Mouse (Mus musculus) bone marrow macrophage, adult 2 months (primary cell): ENCODE data around the gene Rabep1. TPM values are rescaled to one million over a fixed set of nuclear protein-coding genes. Genes with fewer than 3 reads are reported as not detected.

ENCODE experiments used
- H3K27ac ChIP-seq: 2 replicates; pipeline ENCODE4 v1.5.1; 2012; ENCODE audit warnings: low read depth, low read length; ENCODE audit not compliant: insufficient read depth
- H3K4me1 ChIP-seq: 2 replicates; pipeline ENCODE4 v1.6.1; 2012; ENCODE audit warnings: low read length; ENCODE audit not compliant: control insufficient read depth, insufficient read depth
- H3K4me3 ChIP-seq: 2 replicates; pipeline ENCODE4 v1.5.1; 2012; ENCODE audit warnings: mild to moderate bottlenecking, low read length, moderate library complexity; ENCODE audit not compliant: insufficient read depth
- CTCF ChIP-seq: IDR thresholded peaks from 2 replicates; pipeline ENCODE4 v1.5.1; 2012; ENCODE audit warnings: low read depth, mild to moderate bottlenecking, low read length, moderate library complexity
- POLR2A ChIP-seq: IDR thresholded peaks from 2 replicates; pipeline ENCODE4 v1.6.1; 2012; ENCODE audit warnings: mild to moderate bottlenecking, low read depth, low read length, borderline replicate concordance
- polyA plus RNA-seq: library from polyadenylated mRNA; stranded (reverse); fragments of >200 nt; gene quantifications from 2 replicates; pipeline ENCODE4 v1.2.4, GENCODE M21; 2012; ENCODE audit not compliant: missing spikeins, insufficient read depth, insufficient read length

The Rabep1 gene
- polyA plus RNA-seq, 1 experiment: 51.8 TPM

- Histone ChIP-seq H3K27ac (no peak overlapping the region), H3K4me3 (no peak overlapping the region), H3K4me1 (peaks cover 16% of the 10 kb centered on the region)
- TF ChIP-seq CTCF (no peak), POLR2A (no peak)
Observed at GRCm38 (mm10) chr11:70826207-70826606, 18.4 kb upstream of the Rabep1 start.

- Histone ChIP-seq H3K4me3 (no peak overlapping the region), H3K4me1 (peaks cover 6% of the 10 kb centered on the region), H3K27ac (no peak overlapping the region)
- TF ChIP-seq CTCF (no peak), POLR2A (no peak)
Observed at GRCm38 (mm10) chr11:70828975-70829615, 15.5 kb upstream of the Rabep1 start.

GRCm38 (mm10) chr11:70831201-70831600 is 13.4 kb upstream of the Rabep1 start:
- peaks cover 6% of the 10 kb centered on the region for H3K4me1 ChIP-seq
- TF ChIP-seq CTCF (no peak), POLR2A (no peak)
- H3K4me3 ChIP-seq: no peak overlapping the region

GRCm38 (mm10) chr11:70833408-70833807 is 11.2 kb upstream of the Rabep1 start:
- H3K4me3 ChIP-seq: no peak overlapping the region
- H3K27ac ChIP-seq: no peak overlapping the region
- no peak for TF ChIP-seq CTCF
- no peak for TF ChIP-seq POLR2A

More at GRCm38 (mm10) chr11:70831201-70831600, 13.4 kb upstream of the Rabep1 start:
- no peak overlapping the region for H3K27ac ChIP-seq

GRCm38 (mm10) chr11:70833831-70834230 is 10.7 kb upstream of the Rabep1 start:
- Histone ChIP-seq H3K27ac (no peak overlapping the region), H3K4me3 (no peak overlapping the region), H3K4me1 (peaks cover 5% of the 10 kb centered on the region)
- TF ChIP-seq CTCF: no peak
- no peak for TF ChIP-seq POLR2A

More at GRCm38 (mm10) chr11:70833408-70833807, 11.2 kb upstream of the Rabep1 start:
- peaks cover 6% of the 10 kb centered on the region for H3K4me1 ChIP-seq

- H3K4me1 ChIP-seq: no peaks in the 10 kb centered on the region
- no peak overlapping the region for H3K27ac ChIP-seq
- TF ChIP-seq POLR2A: no peak
- TF ChIP-seq CTCF: no peak
- H3K4me3 ChIP-seq: no peak overlapping the region
Observed at GRCm38 (mm10) chr11:70835381-70835831, 9.2 kb upstream of the Rabep1 start.

GRCm38 (mm10) chr11:70837031-70837430 is 7.5 kb upstream of the Rabep1 start:
- H3K4me1 ChIP-seq: no peaks in the 10 kb centered on the region
- H3K27ac ChIP-seq: no peak overlapping the region
- TF ChIP-seq POLR2A: no peak
- no peak overlapping the region for H3K4me3 ChIP-seq

- no peak for TF ChIP-seq CTCF
- no peak for TF ChIP-seq POLR2A
- Histone ChIP-seq H3K4me3 (no peak overlapping the region), H3K27ac (no peak overlapping the region), H3K4me1 (no peaks in the 10 kb centered on the region)
Observed at GRCm38 (mm10) chr11:70838610-70839009, 6.0 kb upstream of the Rabep1 start.

GRCm38 (mm10) chr11:70842983-70843382 is 1.6 kb upstream of the Rabep1 start:
- H3K4me3 ChIP-seq: no peak overlapping the region
- no peak overlapping the region for H3K27ac ChIP-seq
- peaks cover 15% of the 10 kb centered on the region for H3K4me1 ChIP-seq
- TF ChIP-seq POLR2A: no peak
- no peak for TF ChIP-seq CTCF

GRCm38 (mm10) chr11:70843701-70844551 is 652 bp upstream of the Rabep1 start:
- Histone ChIP-seq H3K4me1 (peaks cover 17% of the 10 kb centered on the region), H3K4me3 (peak overlapping the region; percentile 69), H3K27ac (peak overlapping the region; percentile 62)
- no peak for TF ChIP-seq POLR2A
- TF ChIP-seq CTCF: no peak
